Mouse (Mus musculus): ENCODE measurements at regions not wholly inside any gene's neighbourhood (a gene's known extent, or its start where the extent isn't known, plus 50 kb on each side); places are given as distances from the start of the nearest gene placed in this dataset.

DNA sequence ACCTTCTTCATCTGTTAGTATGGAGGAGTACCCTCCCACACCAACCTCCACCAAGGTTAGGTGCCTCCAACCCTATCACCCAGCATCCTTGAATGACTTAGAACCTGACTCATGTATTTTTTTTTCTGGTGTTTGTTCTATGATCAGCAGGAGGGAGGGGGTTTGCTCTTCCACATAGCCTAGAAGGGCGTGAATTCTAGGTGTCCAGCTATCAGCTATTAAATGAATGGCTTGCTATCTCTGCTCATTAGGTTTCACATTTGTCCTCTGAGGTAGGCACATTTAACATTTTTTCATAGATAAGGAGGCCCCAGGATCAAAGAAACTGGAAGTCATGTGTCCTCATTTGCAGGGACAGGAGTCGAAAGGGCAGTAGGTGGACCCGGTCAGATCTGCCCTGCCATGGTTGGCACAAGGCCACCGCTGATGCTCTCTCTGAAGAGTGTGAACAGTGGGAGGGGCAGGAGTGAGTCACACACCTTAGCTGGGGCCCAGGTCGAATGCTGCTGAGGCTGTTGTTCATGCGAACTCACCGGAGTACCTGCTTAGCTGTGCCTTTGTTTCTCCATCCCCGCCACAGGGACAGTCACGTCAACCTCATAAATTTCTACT lies 424.4 kb downstream of the Med13l start:
- TF ChIP-seq CTCF (IDR thresholded peaks at IDR 0.05; ENCODE audit: low read depth) (no peak), EP300 (IDR thresholded peaks at IDR 0.05; ENCODE audit: low read depth) (peak; percentile 58)
